Comparison of ENCODE assay signal across 22 mouse cellular contexts in the genomic region with DNA sequence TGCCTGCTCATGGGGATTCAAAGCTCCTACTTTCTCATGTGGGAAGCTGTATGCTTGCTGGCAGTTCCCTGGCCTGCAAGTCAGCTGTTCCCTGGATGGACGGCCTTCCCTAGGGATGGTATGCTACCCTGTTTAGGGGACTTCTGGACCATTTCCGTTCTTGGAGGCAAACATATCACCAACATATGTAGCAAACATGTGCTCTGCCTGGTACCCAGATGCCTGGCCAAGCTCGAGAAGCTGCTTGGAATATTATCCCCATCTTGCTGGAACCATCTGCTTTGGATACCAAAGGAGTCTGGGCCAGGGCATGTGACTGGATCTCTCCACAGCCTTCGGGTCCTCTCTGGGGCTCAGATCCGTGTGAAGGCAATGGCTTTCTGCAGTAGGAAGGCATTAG. TPM values are rescaled to one million over a fixed set of nuclear protein-coding genes. Genes with fewer than 3 reads are reported as not detected.
DNase-seq lines count a peak whose midpoint lies in the region; ATAC-seq and TF ChIP-seq lines count a peak whose summit lies in the region.
"Had no signal": no experiment of that assay in that cellular context is flagged by ENCODE, and none has a peak within 500 bp of the region (broad histone marks: within the 10 kb centered on the region; RNA-seq: fewer than 3 reads in every experiment).

No protein-coding gene starts in this region.

- WGBS in forebrain, embryonic 10.5 days = 83% methylated on average over 5 of the region's 5 CpGs
- WGBS in forebrain, embryonic 12.5 days = 74% methylated on average over 5 of the region's 5 CpGs
- 37% methylated on average over 5 of the region's 5 CpGs for WGBS in embryonic facial prominence, embryonic 14.5 days
- 73% methylated on average over 5 of the region's 5 CpGs for WGBS in lung, postnatal 0 days
- WGBS in kidney, embryonic 14.5 days = 62% methylated on average over 5 of the region's 5 CpGs

- H3K9ac ChIP-seq in forebrain, embryonic 12.5 days = no peak overlapping the region
- 0 out of 2 replicates have a peak overlapping the region, but pooled peaks have one; percentile 6 for H3K9ac ChIP-seq in embryonic facial prominence, embryonic 14.5 days (ENCODE audit: low read depth, low read length)
- H3K9ac ChIP-seq in lung, postnatal 0 days (replicated peaks; ENCODE audit: low read depth) = no peak overlapping the region
- no peak overlapping the region for H3K9ac ChIP-seq in kidney, embryonic 14.5 days (ENCODE audit: low read depth, low read length)
- H3K9ac ChIP-seq: heart, embryonic 15.5 days; liver, postnatal 0 days had no signal

- no peaks in the 10 kb centered on the region for H3K9me3 ChIP-seq in forebrain, embryonic 10.5 days
- no peaks in the 10 kb centered on the region for H3K9me3 ChIP-seq in forebrain, embryonic 12.5 days
- H3K9me3 ChIP-seq in embryonic facial prominence, embryonic 14.5 days (ENCODE audit: control insufficient read depth, low read length) = no peaks in the 10 kb centered on the region
- H3K9me3 ChIP-seq in lung, postnatal 0 days (ENCODE audit: low read length) = no peaks in the 10 kb centered on the region
- H3K9me3 ChIP-seq in kidney, embryonic 14.5 days (ENCODE audit: control insufficient read depth, low read length) = no peaks in the 10 kb centered on the region
- H3K9me3 ChIP-seq: heart, embryonic 15.5 days had no signal

- no peak for TF ChIP-seq POLR2A in brain, embryonic 14.5 days (IDR thresholded peaks at IDR 0.05; ENCODE audit: borderline replicate concordance, extremely low read depth, insufficient read depth, insufficient read length, poor library complexity, severe bottlenecking)

- H3K36me3 ChIP-seq in forebrain, embryonic 10.5 days (replicated peaks) = no peaks in the 10 kb centered on the region
- H3K36me3 ChIP-seq in forebrain, embryonic 12.5 days (replicated peaks) = no peaks in the 10 kb centered on the region
- no peaks in the 10 kb centered on the region for H3K36me3 ChIP-seq in embryonic facial prominence, embryonic 14.5 days (ENCODE audit: control insufficient read depth, insufficient read depth, low read length)
- no peaks in the 10 kb centered on the region; the same call in 1 of the 2 replicates for H3K36me3 ChIP-seq in lung, postnatal 0 days (ENCODE audit: insufficient read depth, low read length)
- H3K36me3 ChIP-seq in kidney, embryonic 14.5 days (ENCODE audit: control insufficient read depth, insufficient read depth, low read length) = no peaks in the 10 kb centered on the region
- H3K36me3 ChIP-seq: G1E; heart, embryonic 15.5 days had no signal

- H3K4me1 ChIP-seq in forebrain, embryonic 10.5 days = peaks cover 32% of the 10 kb centered on the region
- peaks cover 24% of the 10 kb centered on the region for H3K4me1 ChIP-seq in forebrain, embryonic 12.5 days
- H3K4me1 ChIP-seq in embryonic facial prominence, embryonic 14.5 days (ENCODE audit: control insufficient read depth, insufficient read depth, low read length) = peaks cover 27% of the 10 kb centered on the region
- H3K4me1 ChIP-seq in lung, postnatal 0 days (ENCODE audit: insufficient read depth, low read depth, low read length) = peaks cover 5% of the 10 kb centered on the region; the same call in 1 of the 2 replicates
- peaks cover 6% of the 10 kb centered on the region; the same call in 1 of the 2 replicates for H3K4me1 ChIP-seq in kidney, embryonic 14.5 days (ENCODE audit: control insufficient read depth, insufficient read depth, low read length)

- H3K27me3 ChIP-seq in forebrain, embryonic 10.5 days (ENCODE audit: poor library complexity, severe bottlenecking) = peaks cover 21% of the 10 kb centered on the region
- peaks cover 17% of the 10 kb centered on the region; the same call in 1 of the 2 replicates for H3K27me3 ChIP-seq in forebrain, embryonic 12.5 days
- H3K27me3 ChIP-seq in embryonic facial prominence, embryonic 14.5 days (replicated peaks; ENCODE audit: control insufficient read depth, insufficient read depth, low read length) = no peaks in the 10 kb centered on the region
- no peaks in the 10 kb centered on the region; the same call in 1 of the 2 replicates for H3K27me3 ChIP-seq in lung, postnatal 0 days (replicated peaks; ENCODE audit: insufficient read depth, low read length)
- no peaks in the 10 kb centered on the region for H3K27me3 ChIP-seq in kidney, embryonic 14.5 days (ENCODE audit: control insufficient read depth, insufficient read depth, low read length)

- H3K27ac ChIP-seq in forebrain, embryonic 10.5 days = 0 out of 2 replicates have a peak overlapping the region, but pooled peaks have one; percentile 18
- no peak overlapping the region for H3K27ac ChIP-seq in forebrain, embryonic 12.5 days
- no peak overlapping the region for H3K27ac ChIP-seq in embryonic facial prominence, embryonic 14.5 days (replicated peaks; ENCODE audit: low read depth, low read length)
- no peak overlapping the region for H3K27ac ChIP-seq in lung, postnatal 0 days (ENCODE audit: low read length)
- no peak overlapping the region for H3K27ac ChIP-seq in kidney, embryonic 14.5 days (ENCODE audit: low read depth, low read length)
- H3K27ac ChIP-seq: heart, embryonic 15.5 days had no signal

- DNase-seq in forebrain, embryonic 10.5 days (ENCODE audit: extremely low spot score, low spot score) = no peak
- DNase-seq in left cerebral cortex, postnatal 4 days = peak; percentile 18
- no peak for DNase-seq in left cerebral cortex, postnatal 25 days (ENCODE audit: low spot score in 2 of 2)
- peak; percentile 57 for DNase-seq in brain, embryonic 14.5 days (ENCODE audit: low read depth)
- peak; percentile 68 for DNase-seq in embryonic facial prominence, embryonic 14.5 days (ENCODE audit: low spot score)
- DNase-seq in lung, postnatal 0 days (ENCODE audit: low spot score) = no peak
- DNase-seq: adrenal gland, postnatal 10 days; cerebellum, postnatal 36 days; gastrocnemius, postnatal 36 days; heart, postnatal 4 days; kidney, postnatal 14 days; liver; liver, postnatal 0 days; lung, postnatal 36 days; thymus, postnatal 4 days had no signal

- TF ChIP-seq CTCF in brain, embryonic 14.5 days (IDR thresholded peaks at IDR 0.05; ENCODE audit: borderline replicate concordance, extremely low read depth, insufficient read depth, insufficient read length) = no peak
- no peak for TF ChIP-seq CTCF in lung, postnatal 0 days (IDR thresholded peaks at IDR 0.05)

- ATAC-seq in forebrain, embryonic 12.5 days (ENCODE audit: low FRiP score) = no peak
- ATAC-seq in embryonic facial prominence, embryonic 14.5 days (ENCODE audit: low read depth) = no peak
- ATAC-seq in lung, postnatal 0 days = no peak
- ATAC-seq in kidney, embryonic 14.5 days (ENCODE audit: low FRiP score, low TSS enrichment) = no peak
- ATAC-seq: activated CD4-positive, CD25-positive, alpha-beta regulatory T cell, adult 4 months; liver, postnatal 0 days had no signal

- no peak for TF ChIP-seq EP300 in lung, postnatal 0 days (IDR thresholded peaks at IDR 0.05)

- no peak overlapping the region for H3K4me2 ChIP-seq in forebrain, embryonic 12.5 days
- H3K4me2 ChIP-seq in embryonic facial prominence, embryonic 14.5 days (ENCODE audit: low read depth, low read length) = no peak overlapping the region
- H3K4me2 ChIP-seq in lung, postnatal 0 days (replicated peaks; ENCODE audit: low read depth, low read length) = no peak overlapping the region
- H3K4me2 ChIP-seq in kidney, embryonic 14.5 days (replicated peaks; ENCODE audit: low read depth, low read length) = no peak overlapping the region
- H3K4me2 ChIP-seq: heart, embryonic 15.5 days had no signal

- intact Hi-C loops in left cerebral cortex, postnatal 4 days (cut with DNase I) = no loop called here
- intact Hi-C loops in left cerebral cortex, postnatal 25 days (cut with DNase I) = no loop called here

- no peak overlapping the region for H3K4me3 ChIP-seq in forebrain, embryonic 10.5 days
- H3K4me3 ChIP-seq in forebrain, embryonic 12.5 days (replicated peaks) = no peak overlapping the region
- H3K4me3 ChIP-seq in embryonic facial prominence, embryonic 14.5 days (ENCODE audit: low read depth, low read length) = no peak overlapping the region
- no peak overlapping the region for H3K4me3 ChIP-seq in lung, postnatal 0 days (ENCODE audit: low read depth, low read length)
- H3K4me3 ChIP-seq in kidney, embryonic 14.5 days (ENCODE audit: low read length) = no peak overlapping the region
- H3K4me3 ChIP-seq: heart, embryonic 15.5 days had no signal

RNA-seq across cellular contexts. Expression of gene Irx3, which starts 52.5 kb away (rescaled TPM):
- polyA plus RNA-seq in forebrain, embryonic 10.5 days (2016; fragmentation: Nextera tagmentation; extraction: Ambion mirVana) = 11.8 and 12.2 TPM in 2 replicates
- polyA plus RNA-seq in forebrain, embryonic 12.5 days (2016; fragmentation: Nextera tagmentation; extraction: Ambion mirVana) = 10.1 and 12.4 TPM in 2 replicates
- under 1 TPM in 1 of 2 experiments, not detected in 1; 0.24 TPM for total RNA-seq in left cerebral cortex, postnatal 4 days (2021)
- under 1 TPM; 0.16 to 0.21 TPM for total RNA-seq in left cerebral cortex, postnatal 25 days (2021)
- polyA plus RNA-seq in brain, embryonic 14.5 days (2012; rRNA removed) = 17.4 and 33.7 TPM in 2 replicates
- polyA plus RNA-seq in embryonic facial prominence, embryonic 14.5 days (2014; fragmentation: Nextera tagmentation; extraction: Ambion mirVana) = 11.0 and 12.3 TPM in 2 replicates
- 36.6 and 43.9 TPM in 2 replicates for polyA plus RNA-seq in lung, postnatal 0 days (2015; fragmentation: Nextera tagmentation; extraction: Ambion mirVana)
- 11.8 and 13.7 TPM in 2 replicates for polyA plus RNA-seq in kidney, embryonic 14.5 days (2014; fragmentation: Nextera tagmentation; extraction: Ambion mirVana)
- total RNA-seq: megakaryocyte-erythroid progenitor cell, adult 5-6 weeks; monocyte, adult 5-6 weeks had no signal
- polyA plus RNA-seq: activated CD4-positive, CD25-positive, alpha-beta regulatory T cell, adult 4 months; G1E; liver, postnatal 0 days had no signal

Comparison
In these comparisons a context has a peak if more than half of its experiments do, and no peak if none do; other contexts are left out.
1. DNase-seq: peak in left cerebral cortex, postnatal 4 days (single experiment), brain, embryonic 14.5 days (single experiment) and embryonic facial prominence, embryonic 14.5 days (single experiment); none in forebrain, embryonic 10.5 days (single experiment), left cerebral cortex, postnatal 25 days (0 of 2) and lung, postnatal 0 days (single experiment).